Mouse (Mus musculus) embryo, embryonic 11 days (tissue): ENCODE results near the gene Adipor2.

Experiments
- DNase-seq: peaks from one replicate; pipeline ENCODE4 v3.0.0-alpha.2; 2015

Gene Adipor2

DNA sequence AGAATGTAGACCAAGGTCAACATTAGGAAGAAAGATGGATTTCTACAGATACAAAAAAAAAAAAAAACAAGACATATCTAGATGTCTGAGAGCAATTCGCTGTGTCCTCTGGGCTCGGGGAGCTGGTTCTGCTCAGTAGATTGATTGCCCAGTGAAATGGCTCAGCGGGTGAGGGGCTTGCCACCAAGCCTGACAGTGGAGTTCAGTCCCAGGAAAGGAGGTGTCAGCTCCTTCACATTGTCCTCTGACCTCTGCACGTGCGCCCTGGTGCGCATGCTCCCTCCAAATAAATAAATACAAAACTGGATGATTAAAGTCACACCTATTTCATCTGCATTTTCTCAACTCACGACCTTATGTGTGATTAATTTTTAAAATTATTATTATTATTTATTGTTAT is 1.9 kb upstream of the Adipor2 start:
- DNase-seq: peak; percentile 31

DNA sequence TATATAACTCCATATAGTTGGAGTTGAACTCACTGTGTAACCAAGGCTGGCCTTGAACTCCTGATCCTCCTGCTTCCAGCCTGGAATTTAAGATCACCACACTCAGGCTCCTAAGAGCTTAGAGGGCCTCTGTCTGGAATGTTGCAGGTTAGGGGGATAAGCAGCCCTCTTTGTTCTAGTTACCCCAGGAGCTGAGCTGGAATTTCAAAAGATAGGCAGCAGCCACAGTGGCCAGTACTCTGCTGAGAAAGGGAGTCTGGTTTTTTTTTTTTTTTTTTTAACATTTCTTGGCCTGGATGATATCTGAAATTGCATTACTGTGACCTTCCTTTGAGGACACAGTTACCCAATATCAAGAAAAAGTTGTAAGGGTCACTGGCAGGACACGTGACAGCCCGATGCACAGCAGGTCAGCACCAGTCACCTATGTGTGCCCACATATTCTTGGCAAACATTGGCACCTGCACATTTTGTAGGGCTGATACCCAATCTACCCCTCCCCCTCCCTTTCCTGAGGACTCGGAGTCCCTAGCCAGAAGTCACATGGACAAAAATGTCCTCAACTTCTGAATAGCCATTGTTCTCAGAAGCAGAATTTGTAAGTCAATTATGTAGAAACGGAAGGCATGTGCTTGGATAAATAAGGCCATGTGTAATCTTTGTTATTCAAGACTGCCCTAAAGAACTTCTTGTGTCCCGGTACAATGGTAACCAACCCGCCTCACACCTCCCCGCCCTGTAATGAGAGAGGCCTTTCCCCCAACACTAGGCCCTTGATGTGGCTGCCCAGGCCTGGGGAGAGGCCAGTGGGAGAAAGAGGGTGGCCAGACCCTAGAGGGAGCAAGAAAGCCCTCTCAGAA is 1.1 kb upstream of the Adipor2 start:
- DNase-seq: peak; percentile 65

DNA sequence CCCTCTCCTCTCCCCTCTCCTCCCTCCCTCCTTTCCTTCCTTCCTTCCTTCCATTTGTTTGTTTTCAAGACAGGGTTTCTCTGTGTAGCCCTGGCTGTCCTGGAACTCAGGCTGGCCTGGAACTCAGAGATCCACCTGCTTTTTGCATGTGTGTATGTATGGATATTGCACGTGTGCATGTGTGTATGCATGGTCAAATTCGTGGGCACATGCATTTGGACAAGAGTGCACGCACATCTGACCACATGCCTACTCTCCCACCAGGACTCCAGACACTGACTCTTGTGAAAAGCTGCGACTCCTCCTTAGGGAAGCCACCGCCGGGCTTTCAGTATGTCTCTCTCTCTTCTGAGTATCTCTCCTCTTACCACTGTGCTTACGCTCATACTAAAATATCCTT is 317 bp upstream of the Adipor2 start:
- DNase-seq: no peak

DNA sequence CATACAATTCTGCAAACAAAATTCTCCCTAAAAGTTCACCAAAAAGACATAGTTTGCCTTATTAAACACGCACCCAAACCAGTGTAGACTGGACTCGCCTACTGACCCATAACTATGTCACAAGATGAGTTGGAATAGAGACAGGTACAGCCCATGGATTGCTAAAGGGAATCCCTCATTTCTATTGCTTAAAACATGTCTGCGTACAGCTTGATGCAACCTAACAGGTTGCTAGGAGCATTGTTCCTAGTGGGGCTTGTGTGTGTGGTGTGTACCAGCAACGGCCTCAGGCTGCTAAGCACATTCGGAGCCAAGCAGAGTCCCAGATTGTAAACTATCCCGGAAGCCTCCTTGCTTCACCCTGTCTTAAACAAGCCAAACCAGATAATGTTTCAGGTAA is 861 bp downstream of the Adipor2 start:
- no peak for DNase-seq

DNA sequence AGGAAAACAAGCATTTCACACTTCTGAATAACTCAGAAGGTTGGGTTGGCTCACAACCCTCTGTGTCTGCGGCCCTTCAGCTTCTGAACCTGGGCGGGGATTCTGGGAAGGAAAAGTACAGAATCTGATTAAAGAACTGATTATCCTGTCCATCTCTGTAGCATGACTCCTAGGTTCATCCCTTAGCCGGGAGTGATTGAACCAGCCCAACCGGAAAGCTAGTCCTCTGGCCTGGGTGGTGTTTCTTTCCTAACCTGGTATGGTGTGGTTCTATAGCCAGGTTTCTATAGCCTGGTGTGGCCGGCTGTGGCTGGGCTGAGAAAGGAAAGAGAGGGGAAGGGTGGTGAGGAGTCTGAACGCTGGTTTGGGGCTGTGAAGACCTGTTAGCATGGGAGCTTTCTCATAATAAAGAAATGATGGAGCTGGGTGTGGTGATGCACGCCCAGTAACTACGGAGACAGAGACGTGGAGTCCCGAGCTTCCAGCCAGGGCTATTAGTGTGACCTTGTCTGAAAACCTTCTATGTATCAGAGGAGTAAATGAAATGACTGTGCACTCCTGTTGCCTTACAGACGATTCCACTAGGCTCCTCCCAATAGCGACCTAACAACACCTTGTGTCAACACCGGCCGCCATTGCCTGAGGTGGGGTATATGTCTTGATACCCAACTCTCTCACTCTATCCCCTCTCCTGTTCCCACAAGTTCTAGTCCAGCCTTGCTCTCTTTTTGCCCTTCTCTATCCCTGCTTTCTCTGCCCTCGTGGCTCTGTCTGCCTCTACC is 3.1 kb downstream of the Adipor2 start:
- no peak for DNase-seq

DNA sequence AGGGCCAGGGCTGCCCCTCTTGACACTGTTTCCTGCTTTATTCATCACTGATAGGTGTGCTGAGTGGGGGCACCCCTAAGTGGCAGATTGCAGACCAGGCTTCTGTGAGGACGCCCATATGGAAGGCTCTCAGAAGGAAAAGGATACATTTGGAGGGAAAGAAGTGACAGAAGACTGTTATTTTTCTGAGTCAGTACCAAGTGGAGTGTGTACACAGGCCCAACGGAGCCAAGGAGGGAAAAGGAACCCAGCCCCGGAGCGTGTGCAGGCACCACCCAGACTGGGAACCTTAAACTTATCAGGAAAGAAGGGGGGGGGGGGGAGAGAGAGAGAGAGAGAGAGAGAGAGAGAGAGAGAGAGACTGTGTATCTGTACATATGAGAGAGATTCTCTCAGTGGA is 4.9 kb downstream of the Adipor2 start:
- DNase-seq: no peak

DNA sequence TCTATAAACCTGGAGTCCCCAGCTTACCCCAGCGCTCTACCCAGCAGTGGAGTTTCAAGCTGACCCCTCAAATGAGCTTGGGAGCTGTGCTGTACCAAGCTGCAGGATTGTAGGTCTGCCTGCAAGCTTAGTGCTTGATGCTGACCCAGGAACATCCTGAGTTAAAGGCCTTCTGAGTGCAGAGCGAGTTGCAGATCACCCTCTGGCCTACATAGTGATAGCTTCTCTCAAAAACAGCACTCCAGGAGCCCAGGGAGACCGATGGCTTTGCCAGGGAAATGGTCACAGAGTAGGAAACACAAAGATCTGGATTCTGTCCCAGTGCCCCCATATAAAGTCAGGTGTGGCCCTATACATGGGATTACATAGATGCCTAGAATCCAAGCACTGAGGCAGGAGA is 6.0 kb downstream of the Adipor2 start:
- no peak for DNase-seq

DNA sequence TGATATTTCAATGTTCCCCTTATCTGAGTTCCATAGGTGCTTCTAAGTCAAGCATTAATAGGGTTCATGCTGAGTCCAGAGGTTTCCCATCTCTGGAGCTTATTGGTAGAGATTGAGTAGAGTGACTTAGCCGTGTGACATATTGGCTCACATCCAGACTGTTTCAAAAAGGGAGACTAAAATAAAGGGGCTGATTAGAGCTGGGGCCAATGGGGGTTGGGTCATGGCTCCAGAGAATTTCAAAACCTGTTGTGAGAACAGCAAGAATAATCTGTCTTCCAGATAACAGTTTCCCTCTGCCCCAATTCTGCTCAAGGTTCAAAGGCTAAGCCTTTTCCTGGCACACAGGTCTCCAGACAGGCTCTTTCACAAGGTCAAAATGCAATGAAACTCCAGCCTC is 7.7 kb downstream of the Adipor2 start:
- DNase-seq: no peak

DNA sequence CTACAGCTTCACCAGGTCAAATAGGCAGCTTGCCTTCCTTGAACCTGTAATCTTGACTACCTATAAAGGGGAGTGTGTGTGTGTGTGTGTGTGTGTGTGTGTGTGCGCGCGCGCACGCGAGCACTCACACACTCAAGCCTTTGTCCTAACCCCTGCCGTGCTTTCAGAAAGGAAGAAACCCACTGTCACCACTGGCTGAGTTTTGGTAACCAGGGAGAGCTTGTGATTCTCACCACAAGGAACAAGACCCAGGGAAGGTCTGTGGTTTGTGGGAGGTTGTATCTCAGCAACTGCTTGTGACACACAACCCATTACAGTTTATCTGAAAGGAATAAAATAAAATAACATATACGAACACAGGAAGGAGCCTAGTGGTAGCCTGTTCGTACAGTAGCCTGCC is 8.9 kb downstream of the Adipor2 start:
- no peak for DNase-seq

DNA sequence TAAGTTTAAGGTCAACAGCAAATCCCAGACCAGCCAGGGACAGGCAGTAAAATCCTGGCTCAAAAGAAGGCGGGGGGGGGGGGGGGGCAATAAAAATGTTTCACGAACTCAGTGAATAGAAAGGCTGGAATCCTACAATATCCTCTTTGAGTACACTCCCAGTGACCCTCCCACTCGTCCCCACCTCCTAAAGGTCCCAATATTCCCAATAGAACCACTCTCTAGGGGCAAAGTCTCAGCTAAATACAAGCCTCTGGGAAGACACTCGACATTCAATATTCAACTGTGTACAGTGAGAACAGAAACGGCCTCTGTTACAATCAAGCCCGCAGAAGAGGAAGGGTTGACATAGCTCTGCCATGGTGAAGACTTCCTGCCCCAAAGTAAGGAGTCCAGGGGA is 9.7 kb downstream of the Adipor2 start:
- DNase-seq: no peak

DNA sequence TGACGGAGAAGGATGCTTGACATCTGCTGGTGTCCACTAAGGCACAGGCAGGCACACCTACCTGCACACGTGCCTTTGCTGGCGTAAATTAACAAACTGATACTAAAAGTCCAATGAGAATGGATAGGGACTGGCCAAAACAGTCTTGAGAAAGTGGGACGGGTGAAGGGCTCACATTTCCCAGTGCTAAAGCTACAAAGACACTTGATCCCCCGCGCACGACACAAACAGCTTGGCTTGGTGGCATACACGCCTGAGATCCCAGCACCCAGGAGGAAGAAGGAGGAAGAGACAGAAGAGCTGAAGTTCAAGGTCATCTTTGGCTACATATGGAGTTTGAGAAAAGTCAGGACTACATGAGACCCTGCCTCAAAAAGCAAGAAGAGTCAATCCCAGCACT is 11.0 kb downstream of the Adipor2 start:
- no peak for DNase-seq

DNA sequence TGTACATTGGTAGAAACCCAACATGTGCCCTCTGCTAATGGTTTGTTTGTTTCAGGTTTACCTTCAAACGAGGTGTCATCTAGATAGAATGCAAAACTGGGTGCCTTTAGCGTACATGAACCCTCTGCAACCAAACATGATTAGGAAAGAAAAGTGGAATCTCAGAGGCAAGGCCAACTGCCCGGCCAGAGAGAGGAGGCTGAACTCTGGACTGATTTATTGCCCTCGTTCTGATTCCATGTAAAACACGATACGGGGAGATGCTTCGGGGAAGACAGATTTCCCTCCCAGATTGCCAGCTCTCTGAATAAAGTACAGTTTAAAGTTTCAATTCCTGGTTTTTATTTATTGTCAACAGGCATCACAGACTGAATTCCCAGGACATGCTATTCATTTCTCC is 12.2 kb downstream of the Adipor2 start:
- no peak for DNase-seq

DNA sequence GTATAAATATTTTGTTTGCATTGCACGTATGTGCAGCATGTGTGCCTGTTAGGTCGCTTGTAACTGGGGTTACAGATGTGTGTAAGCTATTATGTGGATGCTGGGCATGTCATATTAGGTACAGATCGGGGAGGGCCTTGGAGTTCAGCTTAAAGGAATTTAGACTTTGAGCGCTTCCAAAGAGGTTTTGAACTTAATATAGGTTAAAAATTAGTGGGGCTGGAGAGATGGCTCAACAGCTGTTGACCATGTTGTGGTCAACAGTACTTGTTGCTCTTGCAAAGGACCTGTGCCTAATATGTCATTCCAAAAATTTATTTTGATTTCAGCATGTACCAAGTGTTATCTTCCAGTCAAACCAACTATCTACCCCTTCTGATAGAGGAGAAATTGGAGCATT is 12.7 kb downstream of the Adipor2 start:
- no peak for DNase-seq

DNA sequence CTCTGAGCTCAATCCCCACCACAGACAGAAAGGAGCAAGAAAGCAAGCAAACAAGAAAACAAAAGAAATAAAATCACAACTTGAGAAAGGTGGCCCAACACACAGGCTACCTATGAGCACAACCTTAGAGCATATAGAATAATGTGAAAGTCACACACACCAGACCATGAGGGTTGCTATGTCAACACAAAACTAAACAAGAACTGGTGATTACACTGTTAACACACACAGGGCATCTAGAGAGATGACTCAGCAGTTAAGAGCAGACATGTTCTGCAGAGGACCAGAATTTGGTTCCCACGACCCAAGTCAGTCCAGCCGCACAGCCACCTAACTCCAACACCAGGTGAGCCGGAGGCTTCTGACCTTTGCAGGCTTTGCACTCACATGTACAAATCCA is 14.5 kb downstream of the Adipor2 start:
- DNase-seq: no peak

DNA sequence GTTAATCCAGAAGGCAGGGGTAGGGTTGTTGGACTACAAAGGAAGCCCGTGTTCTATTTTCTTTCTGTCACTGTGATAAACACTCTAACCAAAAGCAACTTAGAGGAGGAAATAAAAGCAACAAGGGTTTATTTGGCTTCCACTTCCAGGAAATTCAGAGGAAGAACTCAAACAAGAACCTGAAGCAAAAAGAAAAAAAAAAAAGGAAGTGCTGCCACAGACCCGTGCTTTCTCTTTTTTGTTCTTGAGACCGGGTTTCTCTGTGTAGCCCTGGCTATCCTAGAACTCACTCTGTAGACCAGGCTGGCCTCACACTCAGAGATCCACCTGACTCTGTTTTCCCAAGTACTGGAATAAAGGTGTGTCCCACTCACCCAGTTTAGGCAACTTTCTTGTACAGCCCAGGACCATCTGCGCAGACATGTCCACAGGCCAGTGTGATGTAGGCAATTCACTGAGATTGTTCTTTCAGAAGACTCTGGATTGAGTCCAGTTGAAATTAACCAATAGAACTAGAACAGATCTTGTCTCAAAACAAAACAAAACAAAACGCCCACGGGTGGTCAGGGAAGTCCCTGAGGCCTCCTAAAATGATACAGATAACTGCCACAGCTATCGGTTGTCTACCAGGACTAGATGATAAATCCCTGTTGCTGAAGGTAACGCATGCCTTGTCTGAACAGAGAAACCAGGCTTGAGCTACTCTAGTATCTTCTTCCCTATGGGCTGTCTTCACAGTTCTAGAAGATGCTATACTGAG is 15.8 kb downstream of the Adipor2 start:
- DNase-seq: no peak

DNA sequence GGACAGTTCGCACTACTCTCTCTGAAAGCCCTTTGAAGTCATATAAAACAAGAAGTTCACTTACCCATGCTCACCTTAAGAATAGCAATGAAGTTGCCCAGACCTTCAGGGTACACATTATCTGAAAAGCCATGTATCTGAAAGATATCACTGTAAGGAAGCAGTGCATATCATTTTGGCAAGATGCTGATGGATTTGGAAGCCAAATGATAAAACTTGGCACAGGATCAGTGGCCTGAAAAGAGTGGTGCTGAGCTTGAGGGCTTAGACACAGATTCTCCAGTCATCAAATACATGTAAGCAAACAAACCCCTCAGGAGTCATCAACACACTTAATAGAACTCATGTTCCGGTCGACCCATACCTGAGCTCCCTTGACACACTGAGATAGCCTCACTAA is 16.9 kb downstream of the Adipor2 start:
- DNase-seq: no peak

DNA sequence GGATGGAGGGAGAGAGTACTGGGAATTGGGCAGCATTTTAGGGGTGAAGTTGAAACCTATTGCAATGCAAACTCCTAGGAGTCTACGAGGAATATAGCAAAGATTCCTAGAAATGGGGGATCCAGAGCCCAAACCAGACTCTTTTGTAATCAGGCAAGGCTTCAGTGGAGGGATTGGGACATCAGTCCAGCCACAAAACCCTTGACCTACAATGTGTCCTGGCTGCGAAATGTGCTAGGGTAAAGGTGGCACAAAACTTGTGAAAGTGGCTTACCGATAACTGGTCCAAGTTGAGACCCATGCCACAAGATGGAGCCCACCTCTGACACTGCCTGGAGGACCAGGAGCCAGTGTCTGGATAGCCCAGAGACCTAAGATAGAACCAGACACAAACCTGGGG is 18.1 kb downstream of the Adipor2 start:
- no peak for DNase-seq

DNA sequence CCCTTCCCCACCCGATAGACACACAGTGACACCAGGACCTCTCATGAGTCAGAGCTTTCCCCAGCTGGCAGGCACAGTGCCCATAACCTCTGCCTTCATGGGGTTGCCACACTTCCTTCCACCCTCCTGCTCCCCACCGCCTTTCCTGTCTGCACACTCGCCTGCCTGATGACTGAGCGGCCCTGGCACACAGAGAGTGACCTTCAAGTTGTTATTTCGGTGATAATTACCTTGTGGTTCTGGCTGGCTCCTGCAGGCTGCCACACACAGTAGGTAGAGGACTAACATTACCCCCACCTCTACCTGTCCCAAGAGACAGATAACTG is 21.2 kb downstream of the Adipor2 start:
- DNase-seq: no peak

DNA sequence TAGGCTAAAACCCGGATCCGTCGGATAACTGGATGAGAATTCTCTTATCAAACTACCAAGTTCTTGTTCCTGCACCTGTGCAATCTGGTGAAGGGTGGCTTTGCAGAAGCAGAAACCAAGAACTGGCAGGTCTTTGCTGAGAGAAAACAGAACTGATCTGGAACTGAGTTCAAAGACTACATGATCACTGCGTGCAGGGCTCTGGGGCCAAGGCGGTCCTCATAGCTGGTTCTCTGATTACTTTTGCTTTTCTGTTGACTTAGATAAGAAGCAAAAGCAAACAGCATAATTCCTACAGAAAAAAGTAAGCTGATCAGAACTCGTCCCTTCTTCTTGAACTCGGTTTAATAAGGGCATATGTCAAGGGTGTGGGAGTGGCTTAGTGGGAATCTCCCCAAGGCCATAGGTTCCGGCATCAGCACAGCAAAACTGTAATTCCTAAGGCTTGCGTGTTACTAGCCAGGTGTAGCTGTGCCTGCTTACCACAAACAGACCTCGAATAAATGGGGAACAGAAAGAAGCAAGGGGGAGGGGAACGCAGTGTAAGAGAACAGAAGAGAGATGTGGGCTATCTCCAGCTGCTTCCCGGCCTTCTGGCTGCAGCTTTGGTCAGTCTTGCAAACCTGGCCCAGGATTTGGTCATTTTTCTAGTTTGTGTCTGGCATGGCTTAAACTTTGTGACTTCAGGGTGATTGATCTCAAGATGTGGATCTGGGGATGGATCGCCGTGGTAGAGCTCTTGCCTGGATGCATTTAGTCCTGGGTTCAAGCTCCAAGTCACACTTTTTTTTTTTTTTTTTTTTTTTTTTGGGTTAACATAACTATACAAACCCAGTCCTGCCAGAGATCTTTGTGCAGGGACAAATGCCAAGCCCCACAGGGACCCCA is 21.8 kb downstream of the Adipor2 start:
- no peak for DNase-seq

DNA sequence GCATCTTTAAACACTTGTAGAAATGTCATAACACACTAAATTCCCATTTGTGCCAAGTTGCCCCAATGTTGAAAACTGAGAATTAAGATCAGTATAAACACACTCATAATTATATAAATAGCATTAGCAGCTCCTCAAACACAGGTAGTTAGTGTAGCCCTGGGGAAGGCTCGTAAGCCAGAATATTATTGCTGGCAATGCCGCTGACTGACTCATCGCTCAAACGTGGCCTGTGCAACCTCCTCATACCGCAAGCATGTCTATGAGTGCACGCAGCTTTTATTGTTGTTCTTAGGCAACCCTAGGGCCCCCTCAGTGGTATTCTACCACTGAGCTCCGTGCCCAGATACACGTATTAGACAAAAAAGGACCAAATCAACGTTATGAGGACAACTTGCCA is 24.7 kb downstream of the Adipor2 start:
- DNase-seq: no peak

DNA sequence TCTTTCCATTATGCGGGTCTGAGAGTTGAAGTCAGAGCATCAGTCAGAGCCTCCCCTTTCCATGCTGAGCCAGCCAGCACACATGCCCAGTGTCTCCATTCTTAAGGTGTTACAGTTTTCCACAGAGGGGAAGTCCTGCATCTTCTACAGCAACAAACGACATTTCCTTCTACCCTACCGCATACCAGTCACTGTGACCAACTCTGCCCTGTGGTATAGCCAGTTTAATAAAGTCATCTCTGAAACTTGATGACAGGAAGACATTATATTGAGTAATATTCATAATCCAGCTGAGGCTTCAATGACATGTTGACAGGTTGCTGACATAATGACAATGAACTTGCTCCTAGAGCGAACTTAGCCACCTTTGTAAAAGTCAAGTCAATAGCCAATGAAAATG is 26.8 kb downstream of the Adipor2 start:
- no peak for DNase-seq

DNA sequence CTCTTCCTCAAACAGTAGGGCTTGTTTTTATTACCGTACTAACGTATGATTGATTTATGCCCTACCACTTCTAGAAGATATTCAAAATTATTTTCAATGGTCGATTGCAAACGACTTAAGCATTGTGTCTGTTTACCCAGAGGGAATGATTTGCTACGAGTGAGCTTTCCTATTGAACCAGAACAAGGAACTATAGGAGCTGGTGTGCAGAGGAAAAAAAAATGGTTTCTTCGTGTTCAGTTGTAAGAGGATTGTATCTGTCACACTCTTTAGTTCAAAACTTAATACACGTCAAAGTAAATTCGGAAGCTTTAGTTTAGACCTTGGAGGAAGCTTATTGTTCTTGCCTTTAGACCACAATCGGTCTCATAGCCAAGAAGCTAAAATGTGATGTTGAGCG is 28.4 kb downstream of the Adipor2 start:
- DNase-seq: no peak

DNA sequence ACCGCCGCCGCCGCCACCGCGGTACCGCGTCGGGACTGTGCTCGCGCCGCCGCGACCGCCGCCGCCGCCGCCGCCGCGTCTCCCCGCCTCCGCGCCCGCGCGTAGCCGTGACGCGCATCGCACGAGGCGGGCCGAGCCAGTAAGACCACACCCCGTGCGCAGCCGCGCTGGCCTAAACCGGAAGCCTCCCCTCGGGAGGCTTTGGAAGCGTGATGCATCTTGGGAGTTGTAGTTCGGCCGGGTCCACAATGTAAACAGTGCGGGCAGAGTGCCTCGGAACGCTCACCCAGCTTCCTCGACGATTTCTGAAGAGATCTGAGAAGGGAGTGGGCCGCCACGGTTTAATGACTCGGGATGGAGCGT is 28.9 kb downstream of the Adipor2 start:
- DNase-seq: peak; percentile 99
